Mouse (Mus musculus) T-cell, adult 2 months (primary cell): ENCODE measurements around the gene Arhgap44.

Experiments used
- DNase-seq: peaks from one replicate; pipeline ENCODE4 v3.0.0; 2022; ENCODE audit warnings: low spot score

Arhgap44 gene

DNA sequence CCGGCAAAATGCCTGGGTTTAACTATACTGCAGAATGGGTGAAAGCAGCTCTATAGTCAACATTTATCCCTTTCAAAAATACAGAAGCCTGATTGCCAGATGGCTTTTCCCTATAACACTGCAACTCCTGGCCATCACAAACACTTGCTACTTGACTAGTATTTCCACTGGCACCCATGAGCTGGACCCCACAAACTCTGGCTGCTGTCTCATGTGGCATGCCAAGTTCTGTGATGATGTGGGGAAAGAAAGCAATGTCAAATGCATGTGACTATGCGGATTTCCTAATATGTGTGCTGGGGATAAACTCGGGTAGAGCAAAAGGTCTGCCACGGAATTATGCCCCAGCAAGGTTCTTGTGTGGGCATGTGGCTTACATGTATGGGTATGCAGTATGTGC lies 156.7 kb downstream of the Arhgap44 start:
- DNase-seq = no peak

GRCm38 (mm10) chr11:65004836-65005235 lies 157.9 kb downstream of the Arhgap44 start:
- no peak for DNase-seq

GRCm38 (mm10) chr11:65003611-65004010 lies 159.2 kb downstream of the Arhgap44 start:
- no peak for DNase-seq

DNA sequence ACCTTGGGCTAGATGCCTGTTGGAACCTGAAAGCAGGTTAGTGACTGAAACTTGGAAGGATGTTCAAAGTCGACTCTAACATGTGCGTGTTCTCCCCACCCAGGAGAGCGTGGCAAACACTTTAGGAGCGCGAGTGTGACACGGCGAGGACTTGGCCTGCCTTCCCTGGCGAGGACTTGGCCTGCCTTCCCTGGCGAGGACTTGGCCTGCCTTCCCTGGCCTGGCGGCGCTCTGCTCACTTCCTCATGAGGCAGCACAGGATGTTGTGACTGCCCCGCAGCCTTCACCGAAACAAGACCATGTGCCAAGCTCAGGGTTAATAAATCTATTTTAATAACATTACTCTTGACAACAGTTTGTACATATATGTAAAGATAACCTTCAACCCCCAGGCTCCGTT lies 161.0 kb downstream of the Arhgap44 start:
- no peak for DNase-seq

DNA sequence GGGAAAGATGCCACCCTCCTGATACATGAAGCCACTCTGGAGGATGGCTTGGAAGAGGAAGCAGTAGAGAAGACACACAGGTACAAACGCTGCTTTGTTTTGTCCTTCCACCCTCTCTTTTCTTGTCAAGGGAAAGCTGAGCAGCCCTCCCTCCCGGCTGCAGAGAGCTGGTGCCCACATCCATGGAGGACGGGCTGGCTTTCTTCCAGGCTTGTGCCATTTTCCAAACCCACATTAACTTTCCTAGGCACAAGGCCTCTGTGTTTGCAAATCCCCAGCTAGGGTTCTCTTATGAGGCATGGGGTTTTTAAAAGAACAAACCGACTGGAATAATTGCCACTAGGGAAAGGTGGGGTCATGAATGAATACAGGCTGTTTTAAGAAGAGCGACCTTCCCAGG lies 163.1 kb downstream of the Arhgap44 start:
- no peak for DNase-seq

GRCm38 (mm10) chr11:64998439-64998838 lies 164.3 kb downstream of the Arhgap44 start:
- DNase-seq = no peak

- no peak for DNase-seq
These were observed 174.2 kb downstream of the Arhgap44 start for GRCm38 (mm10) chr11:64988556-64988955.

GRCm38 (mm10) chr11:64979489-64979845 lies 183.3 kb downstream of the Arhgap44 start:
- no peak for DNase-seq

DNA sequence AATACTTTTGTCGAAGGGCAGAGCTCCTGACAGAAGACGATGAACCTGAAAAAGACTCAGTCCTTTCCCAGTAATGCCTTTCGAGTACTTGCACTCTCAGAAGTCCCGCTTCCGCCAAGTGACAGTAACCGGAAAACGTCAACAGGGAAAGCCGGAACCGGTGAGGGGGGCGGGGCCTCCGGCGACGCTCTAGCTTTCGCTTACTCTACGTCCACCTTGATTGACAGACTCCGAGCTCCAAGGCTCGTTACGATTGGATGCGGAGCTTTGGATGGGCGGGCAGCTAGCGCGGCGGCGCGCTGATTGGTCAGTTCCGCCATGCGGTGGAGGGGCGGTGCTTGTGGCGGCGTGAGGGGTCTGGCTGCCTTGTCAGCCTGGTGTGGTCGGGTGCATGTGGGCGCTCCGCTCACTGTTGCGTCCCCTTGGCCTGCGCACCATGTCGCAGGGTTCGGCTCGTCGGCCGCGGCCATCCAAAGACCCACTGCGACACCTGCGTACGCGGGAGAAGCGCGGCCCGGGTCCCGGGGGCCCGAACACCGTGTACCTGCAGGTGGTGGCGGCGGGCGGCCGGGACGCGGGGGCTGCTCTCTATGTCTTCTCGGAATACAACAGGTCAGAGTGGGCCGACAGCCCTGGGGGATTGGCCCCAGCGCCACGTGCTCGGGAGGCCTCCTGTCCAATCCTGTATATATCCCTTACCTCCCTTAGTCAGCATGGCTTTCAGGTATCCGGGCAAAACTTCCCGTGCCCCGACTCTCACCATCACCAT lies 183.9 kb downstream of the Arhgap44 start, which contains the start of gene Elac2:
Gene Elac2 (plus strand): TSS at position 319 of the 769 bp plus-strand sequence.
- DNase-seq = peak; percentile 96

GRCm38 (mm10) chr11:64972418-64972817 lies 190.3 kb downstream of the Arhgap44 start:
- DNase-seq = no peak

GRCm38 (mm10) chr11:64971471-64971988 lies 191.2 kb downstream of the Arhgap44 start:
- DNase-seq = no peak

- DNase-seq = no peak
These were observed 193.8 kb downstream of the Arhgap44 start for GRCm38 (mm10) chr11:64968939-64969342.

- no peak for DNase-seq
These were observed 194.3 kb downstream of the Arhgap44 start for GRCm38 (mm10) chr11:64968507-64968906.

- DNase-seq = no peak
These were observed 200.1 kb downstream of the Arhgap44 start for GRCm38 (mm10) chr11:64962629-64963028.

DNA sequence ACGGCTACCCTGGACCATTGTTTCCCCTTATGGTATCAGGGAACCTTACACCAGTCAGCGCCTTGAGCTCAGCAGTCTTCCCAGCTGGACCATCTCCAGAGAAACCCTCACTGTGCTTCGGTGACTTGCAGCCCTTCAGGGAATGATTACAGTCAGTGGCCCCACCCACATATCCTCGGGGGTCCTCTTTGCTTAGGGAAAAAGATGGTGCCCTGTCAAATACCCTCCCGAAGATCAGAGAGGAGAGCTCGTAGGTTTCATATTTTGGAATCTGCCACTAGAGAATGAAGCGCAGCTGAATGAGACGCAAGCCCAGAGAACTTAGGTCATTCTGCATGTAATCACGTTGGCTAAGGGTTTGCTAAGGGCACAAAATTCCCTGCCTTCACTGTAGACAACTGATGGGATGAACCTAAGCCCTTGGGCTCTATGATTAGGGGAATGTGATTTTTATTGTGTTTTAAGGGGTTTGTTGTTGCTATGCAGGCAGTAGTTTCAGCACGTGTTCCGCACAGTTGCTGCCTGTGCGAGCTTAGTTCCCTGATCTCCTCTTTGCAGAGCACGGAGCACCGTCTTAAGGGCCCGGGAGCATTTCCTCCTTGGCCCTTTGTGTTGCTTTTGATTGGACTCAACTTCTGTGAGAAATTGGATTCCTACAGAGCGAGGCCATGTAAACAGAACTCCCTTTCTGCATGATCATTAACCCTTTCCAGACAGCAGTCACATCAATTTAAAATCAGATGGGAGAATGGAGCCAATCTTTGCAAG lies 205.6 kb downstream of the Arhgap44 start:
- DNase-seq = no peak
